Mouse (Mus musculus): ENCODE measurements around the gene Hormad1.

GRCm38 (mm10) chr3:95598734-95599133, 39.3 kb downstream of the Hormad1 start:
- no peak for TF ChIP-seq TAL1 (IDR thresholded peaks at IDR 0.05; ENCODE audit: low read length)
- TF ChIP-seq GATA1 (IDR thresholded peaks at IDR 0.05; ENCODE audit: low read length), result no peak

Measured in erythroblast, embryonic 14.5 days (primary cell).